Mouse (Mus musculus): Measurements from ENCODE around the gene Mxd4. TPM values are rescaled to one million over a fixed set of nuclear protein-coding genes. Genes with fewer than 3 reads are reported as not detected.
A peak's percentile ranks its signal among the peaks of the same experiment; 100 is the strongest.

Mxd4 gene
- polyA plus RNA-seq, 1 experiment from 2014 or later: 57.4 TPM

DNA sequence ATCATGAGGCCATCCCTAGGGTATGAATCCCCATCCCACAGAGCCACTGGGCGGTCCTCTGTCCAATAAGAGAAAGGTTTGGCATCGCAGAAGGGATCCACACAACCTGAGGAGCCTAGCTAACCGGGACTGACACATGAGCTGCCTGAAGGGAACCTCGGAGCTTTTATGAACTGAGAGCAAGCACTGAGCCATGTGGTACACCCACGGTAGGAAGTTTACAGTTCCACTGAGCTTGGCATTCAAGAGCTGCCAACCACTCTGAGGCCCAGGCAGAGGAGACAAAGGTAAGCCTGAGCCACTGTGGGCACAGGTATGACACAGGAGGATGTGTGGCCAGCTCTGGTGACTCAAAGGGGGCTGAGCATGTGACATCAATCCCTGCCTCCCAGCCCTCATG is 37.0 kb upstream of the Mxd4 start:
- no peak for ATAC-seq (ENCODE audit: low read depth)
- no peaks in the 10 kb centered on the region for H3K27me3 ChIP-seq (ENCODE audit: control insufficient read depth, insufficient read depth, low read depth, low read length)
- no peaks in the 10 kb centered on the region for H3K9me3 ChIP-seq (ENCODE audit: control insufficient read depth, low read length)
- 78% methylated on average over 5 of the region's 5 CpGs for WGBS
- H3K27ac ChIP-seq (ENCODE audit: low read length): no peak overlapping the region
- H3K4me1 ChIP-seq (replicated peaks; ENCODE audit: control insufficient read depth, insufficient read depth, low read length): no peaks in the 10 kb centered on the region
- no peak overlapping the region for H3K9ac ChIP-seq (ENCODE audit: low read length)
- H3K36me3 ChIP-seq (ENCODE audit: control insufficient read depth, insufficient read depth, low read length): no peaks in the 10 kb centered on the region
- H3K4me3 ChIP-seq (ENCODE audit: low read length): no peak overlapping the region
- H3K4me2 ChIP-seq (ENCODE audit: low read depth, low read length): no peak overlapping the region

DNA sequence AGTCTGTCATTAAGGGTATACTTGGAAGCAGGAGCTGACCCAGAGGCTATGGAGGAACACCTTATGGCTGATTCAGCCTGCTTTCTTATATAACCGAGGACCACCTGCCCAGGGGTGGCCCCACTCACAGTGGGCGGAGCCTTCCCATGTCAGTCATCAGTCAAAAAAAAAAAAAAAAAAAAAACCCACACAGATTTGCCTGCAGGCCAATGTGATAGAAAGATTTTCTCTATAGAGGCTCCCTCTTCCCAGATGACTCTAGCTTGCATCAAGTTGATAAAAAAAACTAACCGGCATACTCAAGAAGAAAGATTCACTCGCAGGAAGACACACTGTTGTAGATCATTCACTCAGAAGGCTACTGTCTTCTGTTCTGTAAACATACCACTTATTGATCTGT is 32.5 kb upstream of the Mxd4 start:
- no peak for ATAC-seq (ENCODE audit: low read depth)

DNA sequence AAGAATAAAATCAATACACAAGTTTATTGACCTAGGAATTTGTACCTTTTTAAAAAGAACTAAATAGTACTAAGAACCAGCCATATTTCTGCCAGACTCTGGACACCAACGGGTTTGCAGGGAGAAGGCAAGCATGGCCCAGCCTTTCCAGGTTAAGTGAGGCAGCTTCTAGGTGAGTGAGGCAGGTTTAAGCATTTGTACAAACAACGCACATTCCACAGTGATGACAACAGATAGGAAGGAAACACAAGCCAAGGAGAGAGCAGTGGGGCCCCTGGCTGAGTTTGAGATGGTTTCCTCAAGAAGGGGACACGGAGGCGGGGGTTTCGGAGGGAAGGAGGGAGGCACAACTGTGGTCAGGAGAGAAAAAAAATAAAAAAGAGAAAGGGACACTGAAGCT is 31.2 kb upstream of the Mxd4 start:
- no peaks in the 10 kb centered on the region for H3K27me3 ChIP-seq (ENCODE audit: control insufficient read depth, insufficient read depth, low read depth, low read length)
- WGBS: 37% methylated on average over 5 of the region's 5 CpGs
- ATAC-seq (ENCODE audit: low read depth): peak; percentile 72; the same call in 1 of the 2 replicates
- no peaks in the 10 kb centered on the region for H3K36me3 ChIP-seq (ENCODE audit: control insufficient read depth, insufficient read depth, low read length)
- H3K27ac ChIP-seq (ENCODE audit: low read length): no peak overlapping the region
- no peaks in the 10 kb centered on the region for H3K9me3 ChIP-seq (ENCODE audit: control insufficient read depth, low read length)
- no peak overlapping the region for H3K4me2 ChIP-seq (ENCODE audit: low read depth, low read length)
- H3K4me1 ChIP-seq (replicated peaks; ENCODE audit: control insufficient read depth, insufficient read depth, low read length): peaks cover 7% of the 10 kb centered on the region; the same call in 1 of the 2 replicates
- no peak overlapping the region for H3K9ac ChIP-seq (ENCODE audit: low read length)
- H3K4me3 ChIP-seq (ENCODE audit: low read length): no peak overlapping the region

More for the DNA sequence above, 32.5 kb upstream of the Mxd4 start:
- Histone ChIP-seq H3K9me3 (ENCODE audit: control insufficient read depth, low read length) (no peaks in the 10 kb centered on the region), H3K4me2 (ENCODE audit: low read depth, low read length) (no peak overlapping the region), H3K27ac (ENCODE audit: low read length) (no peak overlapping the region), H3K4me3 (ENCODE audit: low read length) (no peak overlapping the region), H3K36me3 (ENCODE audit: control insufficient read depth, insufficient read depth, low read length) (no peaks in the 10 kb centered on the region), H3K4me1 (replicated peaks; ENCODE audit: control insufficient read depth, insufficient read depth, low read length) (peaks cover 5% of the 10 kb centered on the region; the same call in 1 of the 2 replicates), H3K9ac (ENCODE audit: low read length) (no peak overlapping the region), H3K27me3 (ENCODE audit: control insufficient read depth, insufficient read depth, low read depth, low read length) (no peaks in the 10 kb centered on the region)
- WGBS: 70% methylated on average over 4 of the region's 4 CpGs

GRCm38 (mm10) chr5:34217756-34218155 is 30.2 kb upstream of the Mxd4 start:
- ATAC-seq (ENCODE audit: low read depth): peak; percentile 59
- Histone ChIP-seq H3K4me1 (replicated peaks; ENCODE audit: control insufficient read depth, insufficient read depth, low read length) (peaks cover 7% of the 10 kb centered on the region; the same call in 1 of the 2 replicates), H3K36me3 (ENCODE audit: control insufficient read depth, insufficient read depth, low read length) (no peaks in the 10 kb centered on the region), H3K27me3 (ENCODE audit: control insufficient read depth, insufficient read depth, low read depth, low read length) (no peaks in the 10 kb centered on the region), H3K9me3 (ENCODE audit: control insufficient read depth, low read length) (no peaks in the 10 kb centered on the region), H3K27ac (ENCODE audit: low read length) (peak overlapping the region; percentile 13; the same call in 1 of the 2 replicates), H3K4me3 (ENCODE audit: low read length) (no peak overlapping the region), H3K4me2 (ENCODE audit: low read depth, low read length) (no peak overlapping the region), H3K9ac (ENCODE audit: low read length) (peak overlapping the region; percentile 20; the same call in 1 of the 2 replicates)
- WGBS: 28% methylated on average over 9 of the region's 9 CpGs

DNA sequence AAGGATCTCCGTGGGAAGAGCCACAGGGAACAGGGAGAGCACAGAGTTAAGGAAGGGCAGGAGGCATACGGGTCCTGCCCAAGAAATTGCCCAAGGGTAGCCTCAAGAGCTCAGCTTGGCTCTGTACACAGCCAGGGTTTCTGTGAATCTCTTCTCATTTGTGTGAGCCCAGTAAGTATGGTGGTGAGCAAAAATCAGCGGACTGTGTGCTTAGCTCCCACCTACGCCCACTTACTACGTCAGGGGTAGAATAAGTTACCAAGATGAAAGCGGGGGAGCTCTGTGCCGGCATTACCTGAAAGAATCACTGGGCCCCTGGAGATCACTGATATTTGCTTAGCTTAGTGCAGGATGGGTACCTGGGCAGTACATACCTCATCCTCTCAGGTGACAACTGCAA is 28.5 kb upstream of the Mxd4 start:
- no peak overlapping the region for H3K4me3 ChIP-seq (ENCODE audit: low read length)
- H3K27me3 ChIP-seq (ENCODE audit: control insufficient read depth, insufficient read depth, low read depth, low read length): no peaks in the 10 kb centered on the region
- 74% methylated on average over 7 of the region's 7 CpGs for WGBS
- H3K27ac ChIP-seq (ENCODE audit: low read length): no peak overlapping the region
- no peak for ATAC-seq (ENCODE audit: low read depth)
- no peaks in the 10 kb centered on the region for H3K9me3 ChIP-seq (ENCODE audit: control insufficient read depth, low read length)
- no peak overlapping the region for H3K4me2 ChIP-seq (ENCODE audit: low read depth, low read length)
- no peak overlapping the region for H3K9ac ChIP-seq (ENCODE audit: low read length)
- H3K4me1 ChIP-seq (replicated peaks; ENCODE audit: control insufficient read depth, insufficient read depth, low read length): peaks cover 7% of the 10 kb centered on the region; the same call in 1 of the 2 replicates
- no peaks in the 10 kb centered on the region for H3K36me3 ChIP-seq (ENCODE audit: control insufficient read depth, insufficient read depth, low read length)

DNA sequence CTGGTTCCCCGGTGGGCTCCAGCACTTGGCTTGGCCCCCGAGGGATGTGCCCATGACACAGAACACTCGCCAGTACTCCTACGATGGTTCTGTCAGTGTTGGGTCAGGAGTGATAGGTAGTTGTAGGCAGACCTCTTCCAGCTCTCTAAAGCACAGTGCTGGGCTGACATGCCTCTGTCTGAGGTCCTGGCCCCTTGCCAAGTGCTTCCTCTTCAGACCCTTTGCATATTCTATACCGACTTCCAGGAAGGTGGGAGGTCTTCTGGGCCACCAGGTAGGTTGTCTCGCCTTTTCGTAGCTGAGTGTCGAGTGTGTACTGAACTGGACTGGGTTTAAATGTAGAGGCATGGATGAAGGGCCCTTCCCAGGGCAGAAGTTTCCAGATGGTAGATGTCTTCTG is 26.1 kb upstream of the Mxd4 start:
- ATAC-seq (ENCODE audit: low read depth): no peak
- Histone ChIP-seq H3K4me2 (ENCODE audit: low read depth, low read length) (no peak overlapping the region), H3K36me3 (ENCODE audit: control insufficient read depth, insufficient read depth, low read length) (no peaks in the 10 kb centered on the region), H3K27me3 (ENCODE audit: control insufficient read depth, insufficient read depth, low read depth, low read length) (no peaks in the 10 kb centered on the region), H3K9me3 (ENCODE audit: control insufficient read depth, low read length) (no peaks in the 10 kb centered on the region), H3K4me3 (ENCODE audit: low read length) (no peak overlapping the region), H3K4me1 (replicated peaks; ENCODE audit: control insufficient read depth, insufficient read depth, low read length) (peaks cover 3% of the 10 kb centered on the region; the same call in 1 of the 2 replicates), H3K9ac (ENCODE audit: low read length) (no peak overlapping the region), H3K27ac (ENCODE audit: low read length) (no peak overlapping the region)
- 43% methylated on average over 8 of the region's 8 CpGs for WGBS

GRCm38 (mm10) chr5:34210279-34210678 is 22.8 kb upstream of the Mxd4 start:
- H3K4me1 ChIP-seq (replicated peaks; ENCODE audit: control insufficient read depth, insufficient read depth, low read length): peaks cover 3% of the 10 kb centered on the region; the same call in 1 of the 2 replicates
- ATAC-seq (ENCODE audit: low read depth): peak; percentile 83
- no peak overlapping the region for H3K4me2 ChIP-seq (ENCODE audit: low read depth, low read length)
- no peaks in the 10 kb centered on the region for H3K27me3 ChIP-seq (ENCODE audit: control insufficient read depth, insufficient read depth, low read depth, low read length)
- no peaks in the 10 kb centered on the region for H3K9me3 ChIP-seq (ENCODE audit: control insufficient read depth, low read length)
- H3K9ac ChIP-seq (ENCODE audit: low read length): no peak overlapping the region
- H3K27ac ChIP-seq (ENCODE audit: low read length): no peak overlapping the region
- 5% methylated on average over 1 of the region's 1 CpGs for WGBS
- no peak overlapping the region for H3K4me3 ChIP-seq (ENCODE audit: low read length)
- H3K36me3 ChIP-seq (ENCODE audit: control insufficient read depth, insufficient read depth, low read length): no peaks in the 10 kb centered on the region

DNA sequence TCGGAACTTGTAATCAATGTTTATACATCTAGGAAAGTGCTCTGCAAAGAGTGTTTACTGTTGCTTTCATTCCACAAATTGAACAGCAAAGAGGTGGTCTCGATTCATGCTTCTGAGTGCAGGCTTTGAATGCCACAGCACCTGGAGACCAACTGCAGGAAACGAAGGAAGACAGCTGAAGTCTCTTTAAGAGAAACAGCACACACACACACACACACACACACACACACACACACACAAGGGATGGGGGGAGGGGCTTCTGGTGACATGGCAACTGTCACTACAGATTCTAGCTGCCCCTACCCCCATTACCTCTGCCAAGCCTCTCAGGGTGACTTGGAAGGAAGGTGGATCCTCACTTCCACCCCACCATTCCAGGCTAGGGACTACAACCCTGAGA is 20.0 kb upstream of the Mxd4 start:
- WGBS: 29% methylated on average over 3 of the region's 3 CpGs
- no peak overlapping the region for H3K4me3 ChIP-seq (ENCODE audit: low read length)
- H3K9me3 ChIP-seq (ENCODE audit: control insufficient read depth, low read length): no peaks in the 10 kb centered on the region
- no peak overlapping the region for H3K9ac ChIP-seq (ENCODE audit: low read length)
- no peaks in the 10 kb centered on the region for H3K4me1 ChIP-seq (replicated peaks; ENCODE audit: control insufficient read depth, insufficient read depth, low read length)
- no peak overlapping the region for H3K27ac ChIP-seq (ENCODE audit: low read length)
- no peaks in the 10 kb centered on the region for H3K27me3 ChIP-seq (ENCODE audit: control insufficient read depth, insufficient read depth, low read depth, low read length)
- no peaks in the 10 kb centered on the region for H3K36me3 ChIP-seq (ENCODE audit: control insufficient read depth, insufficient read depth, low read length)
- ATAC-seq (ENCODE audit: low read depth): no peak
- no peak overlapping the region for H3K4me2 ChIP-seq (ENCODE audit: low read depth, low read length)

GRCm38 (mm10) chr5:34205788-34206187 is 18.3 kb upstream of the Mxd4 start:
- 53% methylated on average over 2 of the region's 2 CpGs for WGBS
- Histone ChIP-seq H3K9ac (ENCODE audit: low read length) (no peak overlapping the region), H3K9me3 (ENCODE audit: control insufficient read depth, low read length) (no peaks in the 10 kb centered on the region), H3K36me3 (ENCODE audit: control insufficient read depth, insufficient read depth, low read length) (no peaks in the 10 kb centered on the region), H3K4me1 (replicated peaks; ENCODE audit: control insufficient read depth, insufficient read depth, low read length) (peaks cover 7% of the 10 kb centered on the region; the same call in 1 of the 2 replicates), H3K27me3 (ENCODE audit: control insufficient read depth, insufficient read depth, low read depth, low read length) (no peaks in the 10 kb centered on the region), H3K4me2 (ENCODE audit: low read depth, low read length) (no peak overlapping the region), H3K4me3 (ENCODE audit: low read length) (no peak overlapping the region), H3K27ac (ENCODE audit: low read length) (no peak overlapping the region)
- no peak for ATAC-seq (ENCODE audit: low read depth)

DNA sequence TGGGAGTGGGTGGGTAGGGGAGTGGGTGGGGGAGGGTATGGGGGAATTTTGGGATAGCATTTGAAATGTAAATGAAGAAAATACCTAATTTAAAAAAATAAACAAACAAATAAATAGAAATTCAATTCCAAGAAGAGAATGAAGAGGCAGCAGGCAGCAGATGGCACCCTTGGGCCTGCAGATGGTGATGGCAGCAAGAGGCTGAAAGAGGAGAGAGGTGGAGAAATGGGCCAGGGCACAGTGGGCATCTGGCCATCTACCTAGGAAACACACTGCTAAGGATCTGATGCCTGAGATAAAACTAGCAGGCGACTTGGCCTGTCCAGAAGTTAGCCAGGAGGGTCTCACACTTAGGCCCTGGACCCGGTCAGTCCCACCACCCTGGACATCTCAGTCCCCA is 17.4 kb upstream of the Mxd4 start:
- ATAC-seq (ENCODE audit: low read depth): no peak

More for the DNA sequence above, 17.4 kb upstream of the Mxd4 start:
- Histone ChIP-seq H3K4me2 (ENCODE audit: low read depth, low read length) (no peak overlapping the region), H3K4me3 (ENCODE audit: low read length) (no peak overlapping the region), H3K36me3 (ENCODE audit: control insufficient read depth, insufficient read depth, low read length) (no peaks in the 10 kb centered on the region), H3K9ac (ENCODE audit: low read length) (no peak overlapping the region), H3K9me3 (ENCODE audit: control insufficient read depth, low read length) (no peaks in the 10 kb centered on the region), H3K4me1 (replicated peaks; ENCODE audit: control insufficient read depth, insufficient read depth, low read length) (peaks cover 7% of the 10 kb centered on the region; the same call in 1 of the 2 replicates), H3K27ac (ENCODE audit: low read length) (no peak overlapping the region), H3K27me3 (ENCODE audit: control insufficient read depth, insufficient read depth, low read depth, low read length) (no peaks in the 10 kb centered on the region)
- WGBS: 78% methylated on average over 2 of the region's 2 CpGs

All from lung, embryonic 16.5 days (tissue).